Mouse (Mus musculus): ENCODE measurements at regions not wholly inside any gene's neighbourhood (a gene's known extent, or its start where the extent isn't known, plus 50 kb on each side); places are given as distances from the start of the nearest gene placed in this dataset.

- no peak overlapping the region for H3K27ac ChIP-seq (ENCODE audit: low read depth, low read length)
- H3K36me3 ChIP-seq (ENCODE audit: control insufficient read depth, insufficient read depth, low read length): no peaks in the 10 kb centered on the region
- no peak overlapping the region for H3K9ac ChIP-seq (ENCODE audit: low read depth, low read length)
- H3K9me3 ChIP-seq (ENCODE audit: control insufficient read depth, low read length): no peaks in the 10 kb centered on the region
- H3K4me1 ChIP-seq (ENCODE audit: control insufficient read depth, insufficient read depth, low read depth, low read length): no peaks in the 10 kb centered on the region
- no peak overlapping the region for H3K4me3 ChIP-seq (ENCODE audit: low read length)
- H3K27me3 ChIP-seq (replicated peaks; ENCODE audit: control insufficient read depth, insufficient read depth, low read length): no peaks in the 10 kb centered on the region
- H3K4me2 ChIP-seq (ENCODE audit: low read length): no peak overlapping the region
- WGBS: 68% methylated on average over 6 of the region's 6 CpGs
- ATAC-seq: no peak
Measured at GRCm38 (mm10) chr1:186354742-186355141, 237.6 kb upstream of the Lyplal1 start.

GRCm38 (mm10) chr1:186354072-186354471, 237.0 kb upstream of the Lyplal1 start:
- Histone ChIP-seq H3K9ac (ENCODE audit: low read depth, low read length) (no peak overlapping the region), H3K27ac (ENCODE audit: low read depth, low read length) (no peak overlapping the region), H3K9me3 (ENCODE audit: control insufficient read depth, low read length) (no peaks in the 10 kb centered on the region), H3K27me3 (replicated peaks; ENCODE audit: control insufficient read depth, insufficient read depth, low read length) (no peaks in the 10 kb centered on the region), H3K4me3 (ENCODE audit: low read length) (no peak overlapping the region), H3K4me2 (ENCODE audit: low read length) (no peak overlapping the region), H3K36me3 (ENCODE audit: control insufficient read depth, insufficient read depth, low read length) (no peaks in the 10 kb centered on the region), H3K4me1 (ENCODE audit: control insufficient read depth, insufficient read depth, low read depth, low read length) (no peaks in the 10 kb centered on the region)
- no peak for ATAC-seq

- no peak for ATAC-seq
- Histone ChIP-seq H3K4me1 (ENCODE audit: control insufficient read depth, insufficient read depth, low read depth, low read length) (no peaks in the 10 kb centered on the region), H3K27me3 (replicated peaks; ENCODE audit: control insufficient read depth, insufficient read depth, low read length) (no peaks in the 10 kb centered on the region), H3K27ac (ENCODE audit: low read depth, low read length) (no peak overlapping the region), H3K9ac (ENCODE audit: low read depth, low read length) (no peak overlapping the region), H3K9me3 (ENCODE audit: control insufficient read depth, low read length) (no peaks in the 10 kb centered on the region), H3K36me3 (ENCODE audit: control insufficient read depth, insufficient read depth, low read length) (no peaks in the 10 kb centered on the region), H3K4me2 (ENCODE audit: low read length) (no peak overlapping the region), H3K4me3 (ENCODE audit: low read length) (no peak overlapping the region)
- 89% methylated on average over 4 of the region's 4 CpGs for WGBS
Measured at GRCm38 (mm10) chr1:186350381-186350780, 233.3 kb upstream of the Lyplal1 start.

GRCm38 (mm10) chr1:186349966-186350365, 232.9 kb upstream of the Lyplal1 start:
- Histone ChIP-seq H3K4me3 (ENCODE audit: low read length) (no peak overlapping the region), H3K36me3 (ENCODE audit: control insufficient read depth, insufficient read depth, low read length) (no peaks in the 10 kb centered on the region), H3K4me1 (ENCODE audit: control insufficient read depth, insufficient read depth, low read depth, low read length) (no peaks in the 10 kb centered on the region), H3K4me2 (ENCODE audit: low read length) (no peak overlapping the region), H3K9me3 (ENCODE audit: control insufficient read depth, low read length) (no peaks in the 10 kb centered on the region), H3K27ac (ENCODE audit: low read depth, low read length) (no peak overlapping the region), H3K9ac (ENCODE audit: low read depth, low read length) (no peak overlapping the region), H3K27me3 (replicated peaks; ENCODE audit: control insufficient read depth, insufficient read depth, low read length) (no peaks in the 10 kb centered on the region)
- ATAC-seq: no peak
- WGBS: 90% methylated on average over 2 of the region's 2 CpGs

- Histone ChIP-seq H3K4me2 (ENCODE audit: low read length) (no peak overlapping the region), H3K9ac (ENCODE audit: low read depth, low read length) (no peak overlapping the region), H3K27me3 (replicated peaks; ENCODE audit: control insufficient read depth, insufficient read depth, low read length) (no peaks in the 10 kb centered on the region), H3K36me3 (ENCODE audit: control insufficient read depth, insufficient read depth, low read length) (no peaks in the 10 kb centered on the region), H3K27ac (ENCODE audit: low read depth, low read length) (no peak overlapping the region), H3K9me3 (ENCODE audit: control insufficient read depth, low read length) (no peaks in the 10 kb centered on the region), H3K4me3 (ENCODE audit: low read length) (no peak overlapping the region), H3K4me1 (ENCODE audit: control insufficient read depth, insufficient read depth, low read depth, low read length) (no peaks in the 10 kb centered on the region)
- 89% methylated on average over 14 of the region's 14 CpGs for WGBS
- no peak for ATAC-seq
Measured at GRCm38 (mm10) chr1:186347413-186348147, 230.5 kb upstream of the Lyplal1 start.

- no peak overlapping the region for H3K9ac ChIP-seq (ENCODE audit: low read depth, low read length)
- no peak overlapping the region for H3K4me2 ChIP-seq (ENCODE audit: low read length)
- H3K9me3 ChIP-seq (ENCODE audit: control insufficient read depth, low read length): no peaks in the 10 kb centered on the region
- H3K4me3 ChIP-seq (ENCODE audit: low read length): no peak overlapping the region
- H3K27ac ChIP-seq (ENCODE audit: low read depth, low read length): no peak overlapping the region
- no peaks in the 10 kb centered on the region for H3K36me3 ChIP-seq (ENCODE audit: control insufficient read depth, insufficient read depth, low read length)
- ATAC-seq: no peak
- no peaks in the 10 kb centered on the region for H3K27me3 ChIP-seq (replicated peaks; ENCODE audit: control insufficient read depth, insufficient read depth, low read length)
- H3K4me1 ChIP-seq (ENCODE audit: control insufficient read depth, insufficient read depth, low read depth, low read length): no peaks in the 10 kb centered on the region
- 89% methylated on average over 6 of the region's 6 CpGs for WGBS
Measured at GRCm38 (mm10) chr1:186345449-186345848, 228.3 kb upstream of the Lyplal1 start.

- ATAC-seq: no peak
- Histone ChIP-seq H3K9me3 (ENCODE audit: control insufficient read depth, low read length) (no peaks in the 10 kb centered on the region), H3K27ac (ENCODE audit: low read depth, low read length) (no peak overlapping the region), H3K36me3 (ENCODE audit: control insufficient read depth, insufficient read depth, low read length) (no peaks in the 10 kb centered on the region), H3K4me1 (ENCODE audit: control insufficient read depth, insufficient read depth, low read depth, low read length) (no peaks in the 10 kb centered on the region), H3K9ac (ENCODE audit: low read depth, low read length) (no peak overlapping the region), H3K4me2 (ENCODE audit: low read length) (no peak overlapping the region), H3K4me3 (ENCODE audit: low read length) (no peak overlapping the region), H3K27me3 (replicated peaks; ENCODE audit: control insufficient read depth, insufficient read depth, low read length) (no peaks in the 10 kb centered on the region)
- WGBS: 44% methylated on average over 2 of the region's 2 CpGs
Measured at GRCm38 (mm10) chr1:186342931-186343506, 225.9 kb upstream of the Lyplal1 start.

- Histone ChIP-seq H3K4me2 (ENCODE audit: low read length) (no peak overlapping the region), H3K9me3 (ENCODE audit: control insufficient read depth, low read length) (no peaks in the 10 kb centered on the region), H3K9ac (ENCODE audit: low read depth, low read length) (no peak overlapping the region), H3K4me3 (ENCODE audit: low read length) (no peak overlapping the region), H3K4me1 (ENCODE audit: control insufficient read depth, insufficient read depth, low read depth, low read length) (no peaks in the 10 kb centered on the region), H3K27ac (ENCODE audit: low read depth, low read length) (no peak overlapping the region), H3K27me3 (replicated peaks; ENCODE audit: control insufficient read depth, insufficient read depth, low read length) (no peaks in the 10 kb centered on the region), H3K36me3 (ENCODE audit: control insufficient read depth, insufficient read depth, low read length) (no peaks in the 10 kb centered on the region)
- no peak for ATAC-seq
- 55% methylated on average over 1 of the region's 1 CpGs for WGBS
Measured at GRCm38 (mm10) chr1:186342391-186342790, 225.3 kb upstream of the Lyplal1 start.

GRCm38 (mm10) chr1:186341878-186342277, 224.8 kb upstream of the Lyplal1 start:
- Histone ChIP-seq H3K27ac (ENCODE audit: low read depth, low read length) (no peak overlapping the region), H3K4me1 (ENCODE audit: control insufficient read depth, insufficient read depth, low read depth, low read length) (no peaks in the 10 kb centered on the region), H3K9me3 (ENCODE audit: control insufficient read depth, low read length) (no peaks in the 10 kb centered on the region), H3K4me3 (ENCODE audit: low read length) (no peak overlapping the region), H3K9ac (ENCODE audit: low read depth, low read length) (no peak overlapping the region), H3K27me3 (replicated peaks; ENCODE audit: control insufficient read depth, insufficient read depth, low read length) (no peaks in the 10 kb centered on the region), H3K4me2 (ENCODE audit: low read length) (no peak overlapping the region), H3K36me3 (ENCODE audit: control insufficient read depth, insufficient read depth, low read length) (no peaks in the 10 kb centered on the region)
- ATAC-seq: no peak
- 40% methylated on average over 3 of the region's 3 CpGs for WGBS

Measured in hindbrain, embryonic 16.5 days (tissue).